Mouse (Mus musculus): ENCODE measurements at regions not wholly inside any gene's neighbourhood (a gene's known extent, or its start where the extent isn't known, plus 50 kb on each side); places are given as distances from the start of the nearest gene placed in this dataset.

GRCm38 (mm10) chr4:29466315-29466714 lies 653.4 kb downstream of the Epha7 start:
- TF ChIP-seq CTCF (IDR thresholded peaks at IDR 0.05 in 2 of 3, conservative IDR thresholded peaks at IDR 0.05 in 1 of 3; ENCODE audit: control insufficient read depth in 1 of 3, insufficient read depth in 1 of 3, low read depth in 2 of 3, low read length in 3 of 3, poor library complexity in 1 of 3, severe bottlenecking in 1 of 3), result no peak
- TF ChIP-seq GABPA (IDR thresholded peaks at IDR 0.05; ENCODE audit: low read depth, low read length), result no peak
- no peak for TF ChIP-seq EP300 (IDR thresholded peaks at IDR 0.05; ENCODE audit: low read depth in 1 of 2, low read length in 2 of 2)
- TF ChIP-seq MAFK (IDR thresholded peaks at IDR 0.05; ENCODE audit: borderline replicate concordance, low read depth, low read length), result no peak
- no peak for TF ChIP-seq ZNF384 (IDR thresholded peaks at IDR 0.05; ENCODE audit: low read depth, low read length)
